Mouse (Mus musculus) lung, embryonic 14.5 days (tissue): ENCODE results near the gene Tmcc2. TPM values are rescaled to one million over a fixed set of nuclear protein-coding genes. Genes with fewer than 3 reads are reported as not detected.

Experiments
- ATAC-seq: fragments of 200-750 bp; cut with Nextera tagmentation; 2 replicates; pipeline ENCODE4 v1.8.0; 2017; ENCODE audit warnings: mild to moderate bottlenecking, moderate TSS enrichment, moderate library complexity; ENCODE audit not compliant: insufficient read depth
- DNase-seq: peaks from one replicate; pipeline ENCODE4 v3.0.0-alpha.2; 2015
- H3K27ac ChIP-seq: fragments of 300-500 bp; sonication (generic); 2 replicates; pipeline ENCODE4 v1.5.1; 2014; ENCODE audit warnings: low read depth, mild to moderate bottlenecking, moderate library complexity
- H3K27me3 ChIP-seq: fragments of 300-500 bp; sonication (generic); 2 replicates; pipeline ENCODE4 v1.6.1; 2014; ENCODE audit warnings: low read length, control low read depth; ENCODE audit not compliant: insufficient read depth
- H3K36me3 ChIP-seq: fragments of 300-500 bp; sonication (generic); 2 replicates; pipeline ENCODE4 v1.6.1; 2014; ENCODE audit warnings: control low read depth; ENCODE audit not compliant: insufficient read depth
- H3K4me1 ChIP-seq: fragments of 300-500 bp; sonication (generic); 2 replicates; pipeline ENCODE4 v1.6.1; 2014; ENCODE audit warnings: antibody characterized with exemption, control low read depth; ENCODE audit not compliant: insufficient read depth
- H3K4me2 ChIP-seq: fragments of 300-500 bp; sonication (generic); 2 replicates; pipeline ENCODE4 v1.6.1; 2014; ENCODE audit warnings: mild to moderate bottlenecking
- H3K4me3 ChIP-seq: fragments of 300-500 bp; sonication (generic); 2 replicates; pipeline ENCODE4 v1.5.1; 2014; ENCODE audit warnings: low read depth, low read length
- H3K9ac ChIP-seq: fragments of 300-500 bp; sonication (generic); 2 replicates; pipeline ENCODE4 v1.6.1; 2014
- H3K9me3 ChIP-seq: fragments of 300-500 bp; sonication (generic); 2 replicates; pipeline ENCODE4 v1.6.1; 2016; ENCODE audit warnings: low read depth, low read length, control low read depth
- CTCF ChIP-seq: IDR thresholded peaks from 2 replicates; pipeline ENCODE4 v1.5.1; 2016; ENCODE audit warnings: antibody characterized with exemption, low read depth
- WGBS: fragments of 180-500 bp; shearing (Covaris S2); extraction: QIAGEN DNeasy Blood & Tissue Kit; methylation state at CpG from one replicate; pipeline ENCODE4 v1.1.7; 2014; 5-methylcytosine and 5-hydroxymethylcytosine counted together
- polyA plus RNA-seq: library from polyadenylated mRNA; unstranded; fragments of >200 nt; fragmentation: Nextera tagmentation; extraction: Ambion mirVana; gene quantifications from 2 replicates; pipeline ENCODE4 v1.2.1, GENCODE M21; 2014

Gene Tmcc2
- polyA plus RNA-seq, 1 experiment from 2014 or later, result 10.3 TPM

DNA sequence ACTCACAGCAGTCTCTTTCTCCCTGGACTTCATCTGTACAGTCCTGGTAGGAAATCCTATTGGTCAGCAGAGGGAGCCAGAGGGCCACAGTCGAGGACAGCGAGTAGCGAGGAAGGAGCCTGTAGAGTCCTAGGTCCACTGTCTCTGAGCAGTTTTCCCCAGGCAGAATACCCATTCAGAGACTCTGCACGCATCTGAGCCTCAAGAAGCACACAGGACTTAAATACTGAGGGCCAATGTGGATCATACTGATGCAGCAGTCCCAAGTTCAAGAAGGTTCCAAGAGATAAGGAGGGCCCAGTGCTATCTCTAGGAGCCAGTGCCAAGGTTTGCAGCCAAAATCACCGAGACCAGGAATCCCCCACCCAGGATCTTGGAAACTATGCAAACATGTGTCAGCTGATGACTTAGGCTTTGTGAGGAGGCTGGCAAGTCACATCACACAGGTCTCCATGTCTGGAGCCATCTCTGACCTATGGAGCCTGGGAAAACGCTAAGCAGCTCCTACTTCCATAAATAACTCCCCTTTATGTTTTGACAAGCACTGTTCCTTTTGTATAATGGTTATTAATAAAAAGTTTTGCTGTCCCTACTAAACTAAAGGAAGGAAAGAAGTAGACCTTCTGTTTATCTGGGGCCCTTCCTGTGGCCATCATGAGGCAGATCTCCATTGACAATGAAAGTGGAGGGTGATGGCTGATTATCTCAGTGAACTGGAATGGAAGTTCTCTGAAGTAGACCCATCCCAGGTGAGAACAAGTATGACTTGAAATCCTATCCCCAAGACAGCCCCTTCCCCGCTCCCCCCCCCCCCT, 23.2 kb downstream of the Tmcc2 start:
- peak overlapping the region; percentile 5; the same call in 1 of the 2 replicates for H3K4me3 ChIP-seq
- H3K9ac ChIP-seq, result no peak overlapping the region
- peaks cover 13% of the 10 kb centered on the region; the same call in 1 of the 2 replicates for H3K36me3 ChIP-seq
- H3K27me3 ChIP-seq, result no peaks in the 10 kb centered on the region
- peaks cover 6% of the 10 kb centered on the region; the same call in 1 of the 2 replicates for H3K4me1 ChIP-seq
- no peaks in the 10 kb centered on the region for H3K9me3 ChIP-seq
- 22% methylated on average over 7 of the region's 7 CpGs for WGBS
- TF ChIP-seq CTCF, result peak; percentile 95
- 0 out of 2 replicates have a peak overlapping the region, but pooled peaks have one; percentile 3 for H3K4me2 ChIP-seq
- peak; percentile 95 for DNase-seq
- H3K27ac ChIP-seq, result peak overlapping the region; percentile 48; the same call in 1 of the 2 replicates
- peak; percentile 79 for ATAC-seq

DNA sequence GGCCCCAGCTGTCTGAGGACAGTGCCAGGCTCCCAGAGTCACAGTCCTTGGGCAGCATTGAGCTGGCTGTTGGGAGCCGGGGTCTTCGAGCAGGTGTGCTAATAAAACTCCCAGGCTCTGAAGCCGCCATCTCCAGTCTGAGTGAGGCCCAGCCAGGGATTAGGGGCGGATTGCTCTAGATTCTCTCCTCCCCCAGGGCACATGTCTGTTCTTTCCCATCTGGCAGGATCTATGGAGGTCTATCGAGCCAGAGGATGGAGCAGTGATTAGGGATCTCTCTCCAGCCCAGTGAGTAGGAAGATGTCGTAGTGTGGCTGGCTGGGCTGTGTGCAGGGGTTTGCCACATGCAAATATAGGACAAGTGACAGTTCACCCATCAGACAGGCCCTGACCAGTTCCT, 24.1 kb downstream of the Tmcc2 start:
- Histone ChIP-seq H3K4me2 (peak overlapping the region; percentile 7; the same call in 1 of the 2 replicates), H3K9ac (peak overlapping the region; percentile 11; the same call in 1 of the 2 replicates), H3K9me3 (no peaks in the 10 kb centered on the region), H3K27ac (no peak overlapping the region; the same call in 1 of the 2 replicates), H3K27me3 (no peaks in the 10 kb centered on the region), H3K4me3 (peak overlapping the region; percentile 5; the same call in 1 of the 2 replicates), H3K4me1 (peaks cover 3% of the 10 kb centered on the region; the same call in 1 of the 2 replicates), H3K36me3 (peaks cover 13% of the 10 kb centered on the region; the same call in 1 of the 2 replicates)
- 86% methylated on average over 6 of the region's 6 CpGs for WGBS
- DNase-seq (no peak), ATAC-seq (no peak)
- TF ChIP-seq CTCF, result no peak

DNA sequence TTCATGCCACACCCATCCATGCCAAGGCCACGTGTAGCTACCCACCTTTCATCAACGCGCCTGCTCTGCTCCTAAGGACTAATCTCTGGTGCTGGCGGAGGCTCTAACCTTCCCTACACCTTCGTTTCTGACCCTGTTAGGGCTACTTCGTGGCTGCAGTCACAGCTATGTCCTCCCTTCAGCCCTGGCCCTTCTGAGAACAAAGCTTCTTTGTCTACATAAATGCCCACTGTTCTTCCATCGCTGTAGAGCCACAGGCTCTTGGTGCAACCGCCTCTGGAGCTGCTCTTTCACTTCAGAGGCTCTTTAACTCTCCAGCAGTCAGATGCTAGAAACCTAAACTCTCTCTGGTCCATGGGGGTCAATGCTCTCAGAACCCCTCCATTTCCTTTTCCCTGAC, 24.8 kb downstream of the Tmcc2 start:
- TF ChIP-seq CTCF, result no peak
- H3K9ac ChIP-seq, result peak overlapping the region; percentile 6; the same call in 1 of the 2 replicates
- H3K9me3 ChIP-seq, result no peaks in the 10 kb centered on the region
- peaks cover 13% of the 10 kb centered on the region; the same call in 1 of the 2 replicates for H3K36me3 ChIP-seq
- no peak overlapping the region for H3K27ac ChIP-seq
- ATAC-seq (no peak), DNase-seq (no peak)
- no peaks in the 10 kb centered on the region for H3K27me3 ChIP-seq
- peaks cover 3% of the 10 kb centered on the region; the same call in 1 of the 2 replicates for H3K4me1 ChIP-seq
- peak overlapping the region; percentile 5; the same call in 1 of the 2 replicates for H3K4me3 ChIP-seq
- WGBS, result 63% methylated on average over 8 of the region's 8 CpGs
- peak overlapping the region; percentile 31; the same call in 1 of the 2 replicates for H3K4me2 ChIP-seq

DNA sequence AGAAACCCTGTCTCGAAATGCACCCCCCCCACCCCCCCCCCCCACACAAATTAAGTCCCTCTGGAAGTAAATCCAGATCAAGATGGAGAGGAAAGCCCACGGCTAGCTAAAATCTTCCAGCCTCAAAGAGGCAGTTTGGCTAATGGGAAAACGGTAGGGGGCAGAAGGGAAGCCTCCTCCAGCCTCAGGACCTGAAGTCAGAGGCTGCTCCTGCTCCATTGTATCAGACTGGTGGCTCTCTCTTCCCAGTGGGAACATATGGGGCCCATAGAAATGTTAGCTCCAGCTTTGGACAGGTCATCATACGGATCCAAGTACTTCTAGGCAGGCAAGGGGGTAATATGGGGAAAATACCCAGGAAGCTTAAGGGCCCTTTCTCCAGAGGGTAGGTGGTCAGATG, 25.4 kb downstream of the Tmcc2 start:
- ATAC-seq (no peak), DNase-seq (no peak)
- Histone ChIP-seq H3K36me3 (peaks cover 19% of the 10 kb centered on the region), H3K4me3 (no peak overlapping the region; the same call in 1 of the 2 replicates), H3K4me1 (peaks cover 3% of the 10 kb centered on the region; the same call in 1 of the 2 replicates), H3K9me3 (no peaks in the 10 kb centered on the region), H3K27ac (no peak overlapping the region), H3K4me2 (peak overlapping the region; percentile 31; the same call in 1 of the 2 replicates), H3K9ac (no peak overlapping the region), H3K27me3 (no peaks in the 10 kb centered on the region)
- 56% methylated on average over 4 of the region's 4 CpGs for WGBS
- TF ChIP-seq CTCF, result no peak

DNA sequence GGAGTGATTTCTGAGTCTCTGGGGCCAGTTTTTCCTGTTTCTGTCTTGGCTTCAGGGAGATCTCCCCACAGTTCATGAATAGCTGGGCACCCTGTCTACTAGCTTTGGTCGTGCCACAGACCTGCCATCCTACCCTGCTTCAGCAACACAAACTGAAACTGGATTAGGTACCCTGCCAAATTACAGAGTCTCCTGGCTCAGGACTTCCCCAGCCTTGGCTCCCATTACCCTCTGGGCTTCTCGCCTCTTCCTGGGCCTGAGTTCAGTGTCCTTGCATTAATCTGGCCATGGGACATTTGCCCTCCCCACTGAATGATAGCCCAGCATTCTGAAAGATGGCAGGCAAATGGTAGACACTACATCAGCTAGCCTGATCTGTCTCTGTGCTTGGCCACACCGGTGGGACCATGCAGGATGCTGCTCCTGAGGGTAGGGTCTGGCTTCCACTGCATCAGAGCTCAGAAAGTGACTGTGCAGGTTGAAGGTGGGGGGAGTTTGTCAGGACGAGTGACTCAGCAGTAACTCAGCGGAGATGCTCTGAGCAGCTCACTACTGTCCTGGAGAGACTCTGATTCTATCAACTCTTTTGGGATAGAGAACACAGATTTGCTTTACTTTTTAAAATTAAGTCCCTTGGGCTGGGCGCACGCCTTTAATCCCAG, 26.1 kb downstream of the Tmcc2 start:
- Histone ChIP-seq H3K4me3 (no peak overlapping the region), H3K4me1 (no peaks in the 10 kb centered on the region), H3K36me3 (peaks cover 21% of the 10 kb centered on the region), H3K9me3 (no peaks in the 10 kb centered on the region), H3K27me3 (no peaks in the 10 kb centered on the region), H3K4me2 (no peak overlapping the region), H3K27ac (no peak overlapping the region), H3K9ac (no peak overlapping the region)
- TF ChIP-seq CTCF, result no peak
- ATAC-seq (no peak), DNase-seq (no peak)
- WGBS, result 79% methylated on average over 7 of the region's 7 CpGs

DNA sequence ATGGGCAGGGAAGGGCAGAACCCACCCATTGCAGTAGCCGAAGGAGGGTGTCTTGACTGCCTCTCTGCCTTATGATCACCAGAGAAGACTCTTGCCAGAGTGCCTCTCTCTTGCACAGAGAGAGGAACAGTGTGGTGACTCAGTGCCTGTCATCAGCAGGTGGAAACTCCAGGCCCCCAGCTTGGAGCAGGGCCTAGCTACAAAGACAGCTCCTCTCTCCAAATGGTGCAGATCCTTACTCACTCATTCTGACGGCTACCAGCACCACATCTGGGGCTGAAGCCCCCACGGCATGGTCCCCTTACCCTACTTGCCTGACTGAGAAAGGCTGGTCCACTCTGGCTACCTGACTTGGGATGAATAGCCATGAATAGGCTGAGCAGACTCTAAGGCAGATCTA, 26.7 kb downstream of the Tmcc2 start:
- WGBS, result 79% methylated on average over 3 of the region's 3 CpGs

DNA sequence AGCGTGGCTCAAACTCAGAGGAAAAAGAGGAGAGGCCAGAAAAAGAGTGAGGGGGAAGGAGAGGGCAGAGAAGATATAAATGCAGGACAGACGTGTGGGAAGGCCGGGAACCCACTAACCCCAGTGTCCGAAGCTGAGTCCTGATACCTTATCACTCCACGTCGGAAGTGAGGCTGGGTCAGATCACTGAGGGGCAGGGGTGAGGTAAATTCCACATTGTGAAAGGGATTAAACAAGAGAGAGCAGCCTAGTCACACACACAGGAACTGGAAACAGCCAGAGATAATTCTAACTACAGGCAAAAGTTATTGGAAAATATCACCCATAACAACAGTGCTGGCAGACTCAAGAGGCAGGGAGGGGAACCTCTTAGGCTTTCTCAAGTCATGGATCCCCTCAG, 29.1 kb downstream of the Tmcc2 start:
- no peaks in the 10 kb centered on the region for H3K9me3 ChIP-seq
- 49% methylated on average over 6 of the region's 6 CpGs for WGBS
- H3K4me3 ChIP-seq, result no peak overlapping the region

More for the DNA sequence above, 26.7 kb downstream of the Tmcc2 start:
- Histone ChIP-seq H3K9me3 (no peaks in the 10 kb centered on the region), H3K4me1 (no peaks in the 10 kb centered on the region), H3K27ac (no peak overlapping the region), H3K9ac (no peak overlapping the region), H3K27me3 (no peaks in the 10 kb centered on the region), H3K4me3 (no peak overlapping the region), H3K4me2 (no peak overlapping the region), H3K36me3 (peaks cover 27% of the 10 kb centered on the region)
- ATAC-seq (no peak), DNase-seq (no peak)
- TF ChIP-seq CTCF, result no peak

More for the DNA sequence above, 29.1 kb downstream of the Tmcc2 start:
- Histone ChIP-seq H3K36me3 (peaks cover 42% of the 10 kb centered on the region), H3K9ac (no peak overlapping the region), H3K27ac (no peak overlapping the region), H3K4me1 (no peaks in the 10 kb centered on the region), H3K27me3 (no peaks in the 10 kb centered on the region), H3K4me2 (no peak overlapping the region)
- ATAC-seq (no peak), DNase-seq (no peak)
- TF ChIP-seq CTCF, result no peak
